Mouse (Mus musculus): ENCODE data around the gene Inhba. TPM values are rescaled to one million over a fixed set of nuclear protein-coding genes. Genes with fewer than 3 reads are reported as not detected.

The Inhba gene
- polyA plus RNA-seq, 1 experiment from 2014 or later: 7.8 TPM

DNA sequence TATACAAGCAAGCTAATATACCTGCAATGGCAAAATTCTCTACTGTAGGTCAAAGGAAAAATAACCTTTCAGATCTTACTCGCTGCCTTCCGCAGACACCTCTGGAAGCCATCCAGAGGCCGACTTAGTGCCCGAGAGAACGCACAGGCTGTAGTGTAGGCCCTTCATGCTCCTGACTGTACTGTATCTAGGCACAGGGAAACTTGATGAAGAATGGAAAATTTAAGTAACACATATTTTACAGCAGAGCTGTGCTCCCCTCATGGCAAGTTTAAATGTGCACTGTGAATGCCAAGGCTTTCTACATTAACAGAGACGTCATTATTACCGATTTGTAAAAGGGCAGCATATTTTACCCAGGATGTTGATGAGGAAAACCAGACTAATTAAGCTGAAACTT, 10.2 kb downstream of the Inhba start:
- no peak for TF ChIP-seq CTCF (IDR thresholded peaks at IDR 0.05)
- POLR2A ChIA-PET: interaction anchor here (0.6 kb wide), 1 partner anchor 671 kb away, joined by 5 read pairs; no protein-coding TSS in a partner anchor
- no peaks in the 10 kb centered on the region for H3K27me3 ChIP-seq
- in situ Hi-C loops (cut with MboI; ENCODE audit: low pct_unique_long_range_greater_than_20kb): loop anchor here (25.0 kb wide), 2 partner anchors 215 to 1190 kb away; no protein-coding TSS in a partner anchor
- CTCF ChIA-PET: interaction anchor here (1.0 to 4.0 kb wide), 3 partner anchors 10 to 742 kb away, joined by 3 to 17 read pairs (median 16); partner anchors contain the start of gene Inhba
- DNase-seq (ENCODE audit: low read depth, low spot score): no peak
- ATAC-seq: no peak

DNA sequence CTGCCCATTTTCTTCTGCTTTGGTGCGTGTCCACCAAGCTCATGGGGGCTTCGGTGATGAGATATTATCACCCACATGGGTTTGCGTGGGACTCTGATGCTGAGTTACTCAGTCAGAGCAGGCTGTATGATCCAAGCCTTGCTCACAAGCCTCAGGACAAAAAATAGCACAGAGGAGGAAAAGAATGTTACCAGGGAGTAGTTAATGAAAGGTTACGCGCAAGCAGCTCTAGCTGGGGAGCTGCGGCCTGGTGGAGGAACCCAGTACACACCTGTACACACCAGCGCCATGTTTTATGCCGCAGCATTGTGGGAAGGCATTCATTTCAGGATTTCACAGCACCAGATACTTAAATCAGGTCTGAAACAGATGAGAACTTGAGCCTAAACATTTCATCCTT, 10.9 kb downstream of the Inhba start:
- DNase-seq (ENCODE audit: low read depth, low spot score): no peak
- no peaks in the 10 kb centered on the region for H3K27me3 ChIP-seq
- no peak for ATAC-seq
- in situ Hi-C loops (cut with MboI; ENCODE audit: low pct_unique_long_range_greater_than_20kb): loop anchor here (25.0 kb wide), 2 partner anchors 215 to 1190 kb away; no protein-coding TSS in a partner anchor
- no peak for TF ChIP-seq CTCF (IDR thresholded peaks at IDR 0.05)
- POLR2A ChIA-PET: interaction anchor here (0.6 kb wide), 1 partner anchor 670 kb away, joined by 5 read pairs; no protein-coding TSS in a partner anchor
- CTCF ChIA-PET: interaction anchor here (1.0 to 4.0 kb wide), 2 partner anchors 11 kb away, joined by 3 to 16 read pairs; partner anchors contain the start of gene Inhba

DNA sequence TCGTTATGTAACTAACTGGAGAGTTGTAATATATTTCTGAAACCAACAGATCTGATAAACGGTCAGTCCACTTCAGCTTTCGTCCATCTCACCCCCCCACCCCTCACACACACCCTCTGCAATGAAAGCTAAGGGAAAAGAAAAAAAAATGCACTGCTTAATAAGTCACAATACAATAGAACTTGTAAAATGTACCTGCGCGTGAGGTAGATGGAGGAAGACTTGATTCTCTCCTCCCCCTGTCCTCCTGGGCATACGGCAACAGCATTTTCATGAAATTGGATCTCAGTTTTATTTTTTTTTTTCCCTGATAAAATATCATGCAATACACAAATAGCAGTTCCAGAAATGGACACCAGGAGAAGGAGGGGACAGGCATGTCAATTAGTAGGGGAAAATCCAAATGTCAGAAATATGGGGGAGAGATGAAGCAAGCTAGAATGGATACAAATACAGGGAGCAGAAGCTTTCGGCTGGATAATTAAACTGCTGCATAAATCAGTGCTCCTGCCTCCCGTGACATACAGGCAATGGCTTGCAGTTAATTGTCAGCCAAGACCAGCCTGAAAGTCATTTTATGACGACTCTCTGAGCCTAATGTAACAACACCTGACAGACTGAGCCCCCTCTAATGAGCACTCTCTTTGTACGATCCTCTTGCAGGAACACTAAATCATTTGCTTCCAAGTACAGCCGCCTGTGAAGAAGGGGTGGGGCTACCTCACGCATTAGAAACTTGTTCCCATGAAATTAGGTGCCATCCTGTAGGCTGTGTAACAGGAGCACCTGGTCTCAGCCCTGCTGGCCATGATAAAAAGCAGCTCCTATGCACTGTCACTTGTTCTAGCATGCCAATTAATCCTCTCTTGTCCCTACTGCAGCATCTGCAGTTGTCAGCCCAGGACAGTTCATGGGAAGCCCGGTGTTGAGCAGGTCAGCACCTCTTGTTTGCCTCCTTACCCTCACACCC, 11.7 kb downstream of the Inhba start:
- TF ChIP-seq CTCF (IDR thresholded peaks at IDR 0.05): peak; percentile 27
- in situ Hi-C loops (cut with MboI; ENCODE audit: low pct_unique_long_range_greater_than_20kb): loop anchor here (25.0 kb wide), 2 partner anchors 214 to 1189 kb away; no protein-coding TSS in a partner anchor
- DNase-seq (ENCODE audit: low read depth, low spot score): no peak
- CTCF ChIA-PET: interaction anchor here (4.0 kb wide), 1 partner anchor 11 kb away, joined by 16 read pairs; the partner anchor contains the start of gene Inhba
- POLR2A ChIA-PET: no interaction called here
- ATAC-seq: no peak
- H3K27me3 ChIP-seq: no peaks in the 10 kb centered on the region

DNA sequence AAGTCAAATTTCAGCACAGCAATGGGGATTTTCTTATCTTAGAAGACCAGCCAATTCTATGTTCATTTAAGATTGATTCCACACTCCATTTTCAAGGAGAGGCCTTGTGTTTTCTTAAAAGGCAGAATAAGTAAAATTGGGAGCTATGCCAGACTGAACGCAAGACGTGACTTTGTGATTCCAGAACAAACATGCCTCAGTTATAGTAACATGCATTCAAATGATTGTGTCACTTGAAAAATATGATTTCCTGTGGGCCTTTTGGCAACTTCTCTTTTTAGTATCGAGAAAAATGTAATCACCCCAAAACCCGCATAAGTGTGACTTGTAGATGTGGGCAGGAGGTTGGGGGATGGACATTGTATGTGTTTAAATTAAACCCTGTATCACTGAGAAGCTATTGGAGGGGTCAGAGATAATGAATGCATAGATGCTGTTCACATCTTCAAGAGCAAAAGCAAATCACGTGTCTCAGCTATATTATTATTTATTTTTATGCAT, 19.0 kb downstream of the Inhba start:
- DNase-seq (ENCODE audit: low read depth, low spot score) (no peak), ATAC-seq (no peak)
- no peak for TF ChIP-seq CTCF (IDR thresholded peaks at IDR 0.05)
- POLR2A ChIA-PET: no interaction called here
- in situ Hi-C loops (cut with MboI; ENCODE audit: low pct_unique_long_range_greater_than_20kb): no loop called here
- CTCF ChIA-PET: interaction anchor here (1.6 kb wide), 2 partner anchors 10 kb away, joined by 6 to 7 read pairs; no protein-coding TSS in a partner anchor
- no peaks in the 10 kb centered on the region for H3K27me3 ChIP-seq

DNA sequence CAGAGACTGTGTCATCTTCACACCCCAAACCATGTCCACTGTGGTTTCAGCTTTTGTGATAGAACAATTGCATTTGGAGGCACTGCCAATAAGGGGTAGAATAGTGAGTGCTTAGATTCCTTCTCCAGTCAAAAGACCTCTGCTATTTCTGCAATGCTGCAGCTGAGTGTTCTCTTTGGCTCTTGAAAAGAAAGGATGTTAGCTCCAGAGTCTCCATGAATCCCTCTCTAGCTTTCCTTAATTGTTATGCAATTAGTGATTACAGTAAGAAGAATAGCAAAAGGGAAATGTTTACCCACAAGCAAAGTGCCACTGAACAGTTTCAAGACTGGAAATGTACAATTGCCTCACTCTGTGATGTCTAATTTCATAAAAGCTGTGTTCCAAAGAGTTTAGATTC, 20.8 kb downstream of the Inhba start:
- POLR2A ChIA-PET: no interaction called here
- ATAC-seq (no peak), DNase-seq (ENCODE audit: low read depth, low spot score) (no peak)
- no peak for TF ChIP-seq CTCF (IDR thresholded peaks at IDR 0.05)
- in situ Hi-C loops (cut with MboI; ENCODE audit: low pct_unique_long_range_greater_than_20kb): no loop called here
- H3K27me3 ChIP-seq: no peaks in the 10 kb centered on the region
- CTCF ChIA-PET: interaction anchor here (1.2 to 1.3 kb wide), 2 partner anchors 10 to 12 kb away, joined by 3 to 6 read pairs; no protein-coding TSS in a partner anchor

DNA sequence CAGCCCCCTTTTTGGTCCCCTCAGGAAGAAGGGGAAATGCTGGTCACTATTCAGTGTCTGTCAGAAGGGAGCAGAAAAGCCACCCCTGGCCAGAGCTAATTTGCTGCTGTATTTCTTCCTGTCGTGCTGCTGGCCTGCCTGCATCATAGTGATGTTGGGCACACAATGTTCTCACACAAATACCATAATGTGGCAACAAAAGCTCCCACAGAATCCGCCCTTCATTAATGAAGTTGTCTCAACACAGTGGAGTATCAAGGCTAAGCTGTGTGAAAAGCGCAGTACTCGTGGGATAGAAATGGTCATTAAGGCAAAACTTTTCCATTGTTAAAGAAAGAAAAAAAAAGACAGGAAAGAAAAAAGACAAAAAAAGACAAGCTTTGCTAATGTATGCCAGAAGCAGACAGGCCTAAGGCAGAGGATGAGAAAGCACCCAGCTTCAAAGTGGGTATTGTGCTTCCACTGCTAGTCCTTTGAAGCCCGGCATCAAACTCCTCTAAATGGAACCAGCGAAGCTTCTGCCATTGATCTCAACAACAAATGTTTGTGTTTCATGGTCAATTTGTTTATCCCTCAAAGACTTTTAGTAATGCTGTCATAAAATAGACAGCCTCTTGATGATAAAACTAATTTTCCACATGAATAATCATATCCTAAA, 21.4 kb downstream of the Inhba start:
- in situ Hi-C loops (cut with MboI; ENCODE audit: low pct_unique_long_range_greater_than_20kb): no loop called here
- CTCF ChIA-PET: interaction anchor here (1.2 to 1.3 kb wide), 2 partner anchors 11 to 12 kb away, joined by 3 to 6 read pairs; no protein-coding TSS in a partner anchor
- POLR2A ChIA-PET: no interaction called here
- ATAC-seq (no peak), DNase-seq (ENCODE audit: low read depth, low spot score) (no peak)
- TF ChIP-seq CTCF (IDR thresholded peaks at IDR 0.05): no peak
- no peaks in the 10 kb centered on the region for H3K27me3 ChIP-seq

DNA sequence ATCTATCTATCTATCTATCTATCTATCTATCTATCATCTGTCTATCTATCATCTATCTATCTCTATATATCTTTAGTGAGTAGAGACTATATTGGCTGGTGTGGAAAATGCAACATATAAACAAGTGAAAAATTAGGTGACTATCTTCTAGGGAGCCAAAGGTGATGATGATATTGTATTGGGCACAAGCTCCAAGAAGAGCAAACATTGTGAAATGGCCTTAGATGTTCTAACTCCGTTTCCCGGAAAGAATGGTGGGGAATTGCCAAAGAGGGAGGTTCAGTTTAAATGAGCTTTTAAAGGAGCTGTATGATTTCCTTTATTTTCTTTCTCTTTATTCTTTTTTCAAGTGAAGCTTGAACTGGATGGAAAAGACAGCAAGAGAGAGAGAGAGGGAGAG, 57.4 kb downstream of the Inhba start:
- POLR2A ChIA-PET: no interaction called here
- ATAC-seq: no peak
- no peak for DNase-seq (ENCODE audit: low read depth, low spot score)

DNA sequence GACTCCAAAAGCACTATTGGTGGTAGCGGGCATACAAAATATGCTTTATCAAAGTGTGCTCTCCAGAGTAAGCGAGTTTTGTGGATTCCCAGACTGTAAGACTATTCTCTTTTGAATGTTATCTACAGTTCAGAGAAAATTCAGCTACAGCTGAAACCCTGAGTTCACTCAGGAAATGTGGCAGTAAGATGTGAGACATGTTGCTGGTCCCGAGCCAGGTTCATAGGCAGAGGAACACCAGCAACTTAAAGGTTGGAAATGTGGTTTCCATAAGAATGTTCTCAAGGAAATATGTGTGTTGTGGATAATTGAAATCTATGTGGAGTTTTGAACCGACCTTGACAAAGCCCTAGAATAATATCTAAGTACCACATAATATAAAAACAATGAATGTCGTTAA, 65.6 kb downstream of the Inhba start:
- ATAC-seq: no peak
- DNase-seq (ENCODE audit: low read depth, low spot score): no peak
- ChIA-PET POLR2A (no interaction called here), CTCF (no interaction called here)
- no peak for TF ChIP-seq CTCF (IDR thresholded peaks at IDR 0.05)
- in situ Hi-C loops (cut with MboI; ENCODE audit: low pct_unique_long_range_greater_than_20kb): no loop called here
- no peaks in the 10 kb centered on the region for H3K27me3 ChIP-seq

More for the DNA sequence above, 57.4 kb downstream of the Inhba start:
- CTCF ChIA-PET: no interaction called here
- H3K27me3 ChIP-seq: no peaks in the 10 kb centered on the region
- in situ Hi-C loops (cut with MboI; ENCODE audit: low pct_unique_long_range_greater_than_20kb): no loop called here
- TF ChIP-seq CTCF (IDR thresholded peaks at IDR 0.05): no peak

DNA sequence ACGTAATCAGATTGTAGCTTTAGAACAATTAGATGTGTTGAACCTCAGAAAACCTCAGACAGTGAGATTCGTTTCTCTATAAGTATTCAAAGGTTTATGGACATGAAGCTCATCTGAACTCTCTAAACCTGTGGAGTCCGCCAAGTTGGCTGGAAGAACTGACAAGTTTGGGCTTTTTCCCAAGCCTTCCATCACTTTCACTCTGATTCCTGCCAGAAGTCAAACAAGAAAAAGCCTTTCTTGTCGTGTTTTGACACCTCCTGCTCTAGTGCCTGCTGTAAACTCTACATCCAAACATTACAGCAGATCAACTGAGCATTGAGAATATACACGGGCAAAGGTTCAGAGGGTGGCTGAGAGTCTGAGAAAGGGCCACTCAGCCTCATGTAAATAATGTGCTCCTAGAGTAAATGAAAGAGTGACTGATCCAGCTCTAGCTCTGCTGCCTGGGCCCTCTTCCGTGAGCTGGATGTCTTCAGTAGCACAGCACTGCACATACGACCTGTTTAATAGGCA, 66.6 kb downstream of the Inhba start:
- no peak for TF ChIP-seq CTCF (IDR thresholded peaks at IDR 0.05)
- in situ Hi-C loops (cut with MboI; ENCODE audit: low pct_unique_long_range_greater_than_20kb): no loop called here
- ChIA-PET POLR2A (interaction anchor here (0.5 kb wide), 1 partner anchor 961 kb away, joined by 3 read pairs; no protein-coding TSS in a partner anchor), CTCF (no interaction called here)
- no peaks in the 10 kb centered on the region for H3K27me3 ChIP-seq
- DNase-seq (ENCODE audit: low read depth, low spot score) (no peak), ATAC-seq (no peak)

DNA sequence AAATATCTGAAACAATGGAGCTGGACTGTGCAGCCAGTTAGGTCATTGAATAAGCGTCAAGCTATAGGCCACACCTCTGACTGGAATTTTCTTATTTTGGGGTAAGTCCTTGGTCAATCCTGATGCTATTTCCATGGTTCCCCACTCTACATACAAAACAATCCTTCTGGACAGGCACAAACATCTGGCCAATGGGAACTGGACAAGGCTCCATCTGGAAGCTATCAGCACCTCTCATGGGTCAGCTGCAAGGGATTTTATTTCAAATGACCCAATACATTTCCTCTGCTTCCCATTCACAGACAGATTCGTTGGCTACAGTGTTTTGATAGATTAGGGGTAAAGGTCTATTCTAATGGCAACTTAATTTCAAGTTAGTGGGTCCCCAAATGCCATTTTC, 68.6 kb downstream of the Inhba start:
- POLR2A ChIA-PET: no interaction called here
- no peak for TF ChIP-seq CTCF (IDR thresholded peaks at IDR 0.05)
- in situ Hi-C loops (cut with MboI; ENCODE audit: low pct_unique_long_range_greater_than_20kb): no loop called here
- DNase-seq (ENCODE audit: low read depth, low spot score): no peak
- CTCF ChIA-PET: no interaction called here
- no peak for ATAC-seq
- no peaks in the 10 kb centered on the region for H3K27me3 ChIP-seq
